Mouse (Mus musculus) embryonic fibroblast, embryonic 13.5 days (primary cell): Measurements from ENCODE around the gene Tuba4a.

Experiments
- CTCF ChIP-seq: IDR thresholded peaks from 2 replicates; pipeline ENCODE4 v1.5.1; 2011; ENCODE audit warnings: mild to moderate bottlenecking, control low read depth, low read length, moderate library complexity, borderline replicate concordance; ENCODE audit not compliant: insufficient read depth
- POLR2A ChIP-seq: IDR thresholded peaks from 2 replicates; pipeline ENCODE4 v1.6.1; 2011; ENCODE audit warnings: low read depth, mild to moderate bottlenecking, control low read depth, low read length, moderate library complexity

- TF ChIP-seq POLR2A (no peak), CTCF (no peak)
Measured at GRCm38 (mm10) chr1:75187914-75188483, 31.7 kb downstream of the Tuba4a start.
